Mouse (Mus musculus) hindbrain, embryonic 14.5 days (tissue): ENCODE results near the gene Gm8122. TPM values are rescaled to one million over a fixed set of nuclear protein-coding genes. Genes with fewer than 3 reads are reported as not detected.
"Not testable (repeated sequence)": the region's sequence is repeated elsewhere in the genome, so short reads cannot be mapped to it uniquely, and the experiment has no call there.

Source experiments
- ATAC-seq: fragments of 200-750 bp; cut with Nextera tagmentation; 2 replicates; pipeline ENCODE4 v1.8.0; 2017; ENCODE audit warnings: moderate number of reproducible peaks, mild to moderate bottlenecking, moderate TSS enrichment, moderate library complexity; ENCODE audit not compliant: low FRiP score
- DNase-seq: peaks from one replicate; pipeline ENCODE4 v3.0.0-alpha.2; 2015; ENCODE audit warnings: low spot score
- H3K27ac ChIP-seq: fragments of 300-500 bp; sonication (generic); 2 replicates; pipeline ENCODE4 v1.5.1; 2014; ENCODE audit warnings: mild to moderate bottlenecking, moderate library complexity
- H3K27me3 ChIP-seq: fragments of 300-500 bp; sonication (generic); 2 replicates; pipeline ENCODE4 v1.6.1; 2014; ENCODE audit warnings: mild to moderate bottlenecking, low read length, mixed read lengths; ENCODE audit not compliant: control insufficient read depth, insufficient read depth
- H3K36me3 ChIP-seq: fragments of 300-500 bp; sonication (generic); replicated peaks from 2 replicates; pipeline ENCODE4 v1.6.1; 2014; ENCODE audit not compliant: control insufficient read depth, insufficient read depth
- H3K4me1 ChIP-seq: fragments of 300-500 bp; sonication (generic); replicated peaks from 2 replicates; pipeline ENCODE4 v1.6.1; 2014; ENCODE audit warnings: antibody characterized with exemption, low read length, mixed read lengths; ENCODE audit not compliant: control insufficient read depth, insufficient read depth
- H3K4me2 ChIP-seq: fragments of 300-500 bp; sonication (generic); replicated peaks from 2 replicates; pipeline ENCODE4 v1.6.1; 2014; ENCODE audit warnings: mild to moderate bottlenecking, moderate library complexity
- H3K4me3 ChIP-seq: fragments of 300-500 bp; sonication (generic); replicated peaks from 2 replicates; pipeline ENCODE4 v1.5.1; 2014; ENCODE audit warnings: mild to moderate bottlenecking, low read length
- H3K9ac ChIP-seq: fragments of 300-500 bp; sonication (generic); 2 replicates; pipeline ENCODE4 v1.6.1; 2014
- H3K9me3 ChIP-seq: fragments of 300-500 bp; sonication (generic); 2 replicates; pipeline ENCODE4 v1.6.1; 2016; ENCODE audit warnings: low read length; ENCODE audit not compliant: control insufficient read depth
- WGBS: fragments of 180-500 bp; shearing (Covaris S2); extraction: QIAGEN DNeasy Blood & Tissue Kit; methylation state at CpG from one replicate; pipeline ENCODE4 v1.1.7; 2014; 5-methylcytosine and 5-hydroxymethylcytosine counted together
- polyA plus RNA-seq: library from polyadenylated mRNA; unstranded; fragments of >200 nt; fragmentation: Nextera tagmentation; extraction: Ambion mirVana; gene quantifications from 2 replicates; pipeline ENCODE4 v1.2.1, GENCODE M21; 2014

Gm8122 gene
- polyA plus RNA-seq: not detected in 2 replicates

DNA sequence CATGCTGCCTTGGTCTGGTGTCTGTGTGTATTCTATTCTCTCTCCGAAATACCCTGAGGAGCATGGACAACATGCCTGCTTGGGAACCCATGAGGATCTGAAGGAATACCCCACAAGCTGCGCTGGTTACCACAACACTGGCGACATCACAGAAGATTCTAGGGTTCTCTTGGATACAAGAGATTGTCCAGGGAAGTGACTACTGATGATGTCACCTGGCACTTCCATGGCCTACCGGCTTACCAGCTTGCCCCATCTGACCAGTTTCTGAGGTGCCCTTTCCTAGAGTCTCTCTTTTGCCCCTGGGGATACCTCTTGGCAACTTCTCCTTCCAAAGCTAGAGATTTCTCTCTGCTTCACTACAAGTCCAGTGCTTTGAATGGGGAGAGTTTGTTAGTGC is at the start of gene Gm8122:
Gene Gm8122, minus strand, starts transcription at position 101 of the 400 bp plus-strand sequence.
- H3K9me3 ChIP-seq, H3K9ac ChIP-seq, H3K27me3 ChIP-seq, H3K27ac ChIP-seq, H3K36me3 ChIP-seq, ATAC-seq, H3K4me2 ChIP-seq, DNase-seq, H3K4me3 ChIP-seq, H3K4me1 ChIP-seq: not testable (repeated sequence)
- 84% methylated on average over 3 of the region's 4 CpGs for WGBS

GRCm38 (mm10) chr14:43278681-43279080 is 43.6 kb upstream of the Gm8122 start:
- not testable (repeated sequence) for H3K9ac ChIP-seq, ATAC-seq, H3K36me3 ChIP-seq, DNase-seq, H3K27me3 ChIP-seq, H3K4me1 ChIP-seq, H3K9me3 ChIP-seq, H3K4me3 ChIP-seq, H3K27ac ChIP-seq, H3K4me2 ChIP-seq
- 88% methylated on average over 3 of the region's 3 CpGs for WGBS

GRCm38 (mm10) chr14:43278146-43278545 is 43.0 kb upstream of the Gm8122 start:
- not testable (repeated sequence) for H3K4me3 ChIP-seq, H3K27ac ChIP-seq, H3K4me1 ChIP-seq, H3K4me2 ChIP-seq, ATAC-seq, H3K9me3 ChIP-seq, H3K27me3 ChIP-seq, H3K9ac ChIP-seq, DNase-seq, H3K36me3 ChIP-seq
- 60% methylated on average over 4 of the region's 4 CpGs for WGBS

DNA sequence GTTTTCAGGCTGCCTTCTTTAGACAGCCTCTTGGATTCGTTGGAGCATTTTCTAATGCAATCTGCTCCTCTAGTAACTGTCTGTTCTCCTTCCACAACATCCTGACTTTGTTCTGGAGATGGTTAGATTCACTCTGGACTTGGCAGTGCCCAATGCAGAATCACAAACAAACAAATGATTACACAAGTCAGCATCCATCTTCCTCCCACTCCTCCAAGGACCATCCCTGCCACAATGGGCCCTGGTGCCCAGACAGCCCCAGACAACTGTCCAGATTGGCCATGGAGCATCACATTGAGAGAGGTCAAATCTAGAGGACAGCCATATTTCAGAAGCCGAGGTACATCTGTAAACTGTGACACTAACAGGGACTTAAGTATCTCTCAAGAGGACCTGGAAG is 42.4 kb upstream of the Gm8122 start:
- WGBS: 67% methylated on average over 2 of the region's 2 CpGs
- not testable (repeated sequence) for H3K4me3 ChIP-seq, H3K9ac ChIP-seq, H3K4me1 ChIP-seq, ATAC-seq, H3K4me2 ChIP-seq, DNase-seq, H3K36me3 ChIP-seq, H3K9me3 ChIP-seq, H3K27me3 ChIP-seq, H3K27ac ChIP-seq

DNA sequence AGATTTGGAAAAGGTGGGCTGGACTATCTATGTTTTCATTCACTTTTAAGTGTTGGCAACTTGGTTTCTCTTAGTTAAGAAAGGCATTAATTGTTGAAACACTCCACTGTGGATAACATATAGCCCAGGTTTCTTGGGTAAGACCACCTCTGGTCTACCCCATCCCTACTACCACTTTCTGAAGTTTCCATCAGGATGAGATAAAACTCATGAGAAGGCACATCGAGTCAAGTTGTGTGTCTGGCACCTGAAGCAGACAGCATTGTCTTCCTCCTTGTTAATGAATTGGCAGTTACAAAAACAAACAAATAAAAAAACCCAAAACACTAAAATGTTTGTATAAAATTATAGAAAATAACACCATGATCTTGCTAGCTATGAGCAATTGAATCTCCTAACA is 40.6 kb upstream of the Gm8122 start:
- ATAC-seq, H3K9me3 ChIP-seq, H3K36me3 ChIP-seq, H3K27me3 ChIP-seq, H3K4me2 ChIP-seq, H3K4me1 ChIP-seq, H3K27ac ChIP-seq, H3K9ac ChIP-seq, H3K4me3 ChIP-seq, DNase-seq: not testable (repeated sequence)
- 90% methylated on average over 1 of the region's 1 CpGs for WGBS

DNA sequence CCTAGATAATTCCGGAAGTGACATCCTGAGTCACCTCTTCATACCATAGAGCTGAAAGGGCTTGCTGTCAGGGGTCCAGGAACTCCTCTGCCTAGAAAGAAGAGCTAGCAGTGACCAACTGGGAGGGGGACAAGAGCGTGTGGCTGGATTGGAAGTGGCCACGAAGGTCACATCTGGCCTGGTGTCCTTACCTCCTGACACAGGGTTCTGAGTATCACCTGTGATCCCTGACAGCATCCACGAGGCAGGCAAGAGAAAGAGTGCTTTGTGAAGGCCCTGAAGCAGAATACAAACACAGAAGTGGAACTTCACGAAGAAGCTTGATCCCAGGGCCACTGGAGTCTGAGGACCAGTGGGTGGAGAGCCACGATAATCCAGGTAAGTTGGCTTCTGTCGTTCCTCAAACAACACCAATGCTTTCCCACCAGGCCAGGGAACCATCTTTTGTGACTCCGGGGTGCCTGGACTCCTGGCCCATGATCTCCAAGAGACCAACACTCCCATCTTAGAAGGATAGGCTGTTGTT is 39.9 kb upstream of the Gm8122 start, which contains the start of gene Gm9732:
Gene Gm9732, plus strand, starts transcription at position 51 of the 526 bp plus-strand sequence.
- not testable (repeated sequence) for H3K9me3 ChIP-seq, ATAC-seq, H3K27ac ChIP-seq, H3K36me3 ChIP-seq, H3K4me2 ChIP-seq, H3K4me3 ChIP-seq, H3K27me3 ChIP-seq, H3K4me1 ChIP-seq, H3K9ac ChIP-seq, DNase-seq
- 83% methylated on average over 8 of the region's 8 CpGs for WGBS

DNA sequence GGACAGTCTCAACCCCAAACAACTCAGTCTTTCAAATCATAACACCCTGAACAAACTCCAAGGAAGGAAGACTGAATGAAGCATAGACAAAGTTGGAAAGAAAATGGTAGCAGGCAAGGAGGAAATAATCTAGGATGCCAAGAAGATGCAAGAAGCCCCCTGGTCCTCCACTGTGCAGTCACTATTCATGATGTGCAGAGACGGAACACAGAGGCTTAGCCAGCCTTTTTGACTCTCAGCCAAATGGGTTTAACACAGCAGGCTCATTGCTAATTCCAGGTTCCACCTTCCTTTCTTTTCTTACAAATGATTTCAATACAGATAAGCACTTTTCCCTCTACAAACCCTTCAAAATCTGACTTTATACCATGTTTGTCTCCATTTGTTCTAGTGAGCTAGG is 38.1 kb upstream of the Gm8122 start:
- not testable (repeated sequence) for H3K27me3 ChIP-seq, H3K9ac ChIP-seq, H3K4me1 ChIP-seq, H3K4me3 ChIP-seq, H3K27ac ChIP-seq, H3K4me2 ChIP-seq, DNase-seq, H3K36me3 ChIP-seq, H3K9me3 ChIP-seq, ATAC-seq
- WGBS: 63% methylated on average over 1 of the region's 1 CpGs

- H3K4me3 ChIP-seq, H3K36me3 ChIP-seq, H3K27ac ChIP-seq, DNase-seq, H3K4me2 ChIP-seq, H3K9ac ChIP-seq, H3K27me3 ChIP-seq, H3K4me1 ChIP-seq, H3K9me3 ChIP-seq, ATAC-seq: not testable (repeated sequence)
- 90% methylated on average over 3 of the region's 3 CpGs for WGBS
Observed at GRCm38 (mm10) chr14:43269211-43269610, 34.1 kb upstream of the Gm8122 start.

GRCm38 (mm10) chr14:43268521-43269084 is 33.5 kb upstream of the Gm8122 start:
- H3K9ac ChIP-seq, H3K4me2 ChIP-seq, H3K4me1 ChIP-seq, H3K36me3 ChIP-seq, H3K27ac ChIP-seq, H3K9me3 ChIP-seq, DNase-seq, ATAC-seq, H3K27me3 ChIP-seq, H3K4me3 ChIP-seq: not testable (repeated sequence)
- 57% methylated on average over 2 of the region's 2 CpGs for WGBS

GRCm38 (mm10) chr14:43263421-43263820 is 28.3 kb upstream of the Gm8122 start:
- WGBS: 91% methylated on average over 3 of the region's 3 CpGs
- not testable (repeated sequence) for H3K4me1 ChIP-seq, H3K27me3 ChIP-seq, H3K4me2 ChIP-seq, H3K9me3 ChIP-seq, H3K9ac ChIP-seq, H3K36me3 ChIP-seq, H3K27ac ChIP-seq, H3K4me3 ChIP-seq, ATAC-seq, DNase-seq
